Mouse (Mus musculus): ENCODE measurements around the gene Disp2.

Disp2 gene

DNA sequence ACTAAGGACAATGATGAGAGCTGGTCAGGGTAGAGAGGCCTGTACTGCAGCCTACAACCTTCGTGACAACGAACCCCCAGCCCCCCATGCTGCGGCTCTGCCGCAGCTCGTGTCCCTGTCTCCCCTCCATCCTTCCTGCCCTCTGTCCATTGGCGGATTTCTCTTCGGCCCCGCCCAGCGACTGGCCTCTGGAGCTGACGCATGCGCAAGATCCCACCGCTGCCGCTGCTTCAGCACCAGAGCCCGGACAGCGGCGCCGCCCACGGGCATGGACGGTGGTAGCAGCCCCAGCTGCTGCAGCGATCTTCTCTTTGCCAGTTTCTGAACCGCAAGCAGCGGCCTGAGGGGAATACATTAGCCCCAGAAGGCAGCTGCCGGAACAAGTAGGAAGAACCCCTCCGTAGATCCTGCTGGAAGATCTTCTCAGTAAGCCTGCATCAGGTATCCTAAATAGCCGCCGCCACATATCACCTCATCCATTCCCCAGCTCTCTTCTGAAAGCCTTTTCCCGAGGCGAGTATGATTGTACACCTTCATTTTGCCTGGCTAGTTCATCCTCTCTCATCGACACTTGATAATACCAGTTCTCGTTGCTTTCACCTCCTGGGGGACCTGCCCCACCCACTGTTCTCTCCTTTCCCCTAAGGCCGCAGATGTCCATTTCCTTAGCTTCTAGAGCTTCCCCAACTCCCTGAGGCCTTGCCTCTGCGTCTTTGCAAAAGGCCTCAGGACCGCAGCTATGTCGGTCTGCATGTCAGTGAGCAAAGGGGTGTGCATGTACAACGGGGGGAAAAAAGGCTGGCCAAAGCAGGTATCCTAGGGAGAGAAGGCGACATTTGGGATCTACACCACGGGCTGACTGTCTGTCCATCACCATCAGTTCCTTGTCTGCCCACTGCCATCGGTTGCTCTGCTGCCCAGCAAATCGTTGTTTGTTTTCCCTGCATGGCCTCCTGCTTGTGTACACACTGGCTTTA is at the start of gene Disp2:
Gene Disp2, plus strand, starts transcription at position 216 of the 977 bp plus-strand sequence.
- peak; percentile 96 for DNase-seq

DNA sequence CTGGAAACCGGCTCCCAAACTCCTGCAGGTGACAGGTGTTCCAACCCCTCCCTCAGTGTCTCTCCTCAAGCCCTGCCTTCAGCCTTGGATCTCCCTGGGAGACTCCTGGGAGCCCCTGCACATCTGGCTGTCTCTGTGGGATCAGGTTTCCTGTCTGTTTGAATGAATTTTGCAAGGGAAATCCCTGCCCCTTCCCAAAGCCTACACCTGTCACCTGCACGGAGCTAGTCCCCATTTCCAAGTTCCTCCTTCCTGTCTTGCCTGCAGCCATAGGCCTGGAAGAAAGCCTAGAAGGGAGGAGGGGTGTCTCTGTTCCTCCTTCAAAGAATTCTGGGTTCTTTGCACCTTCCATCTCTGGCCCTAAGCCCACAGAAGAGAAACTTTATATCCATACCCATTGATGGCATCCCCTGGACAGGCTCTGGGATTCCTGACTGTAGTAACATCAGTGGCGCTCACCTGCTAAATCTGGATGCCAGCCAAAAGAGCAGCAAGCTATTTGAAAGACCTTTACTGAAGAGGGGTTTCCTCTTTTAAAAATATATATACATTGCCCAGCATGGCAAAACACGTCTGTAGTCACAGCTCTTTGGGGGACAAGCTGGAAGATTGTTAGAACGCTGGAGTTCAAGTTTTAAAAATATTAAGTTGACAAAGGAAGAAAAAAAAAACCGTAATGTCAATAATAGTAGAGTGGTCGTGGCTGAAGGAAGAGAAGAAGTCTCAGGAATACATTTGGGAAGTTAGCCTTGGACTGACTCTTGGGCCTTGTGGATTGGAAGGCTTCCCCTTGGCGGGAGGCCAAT is 49.5 kb upstream of the Disp2 start:
- no peak for DNase-seq

DNA sequence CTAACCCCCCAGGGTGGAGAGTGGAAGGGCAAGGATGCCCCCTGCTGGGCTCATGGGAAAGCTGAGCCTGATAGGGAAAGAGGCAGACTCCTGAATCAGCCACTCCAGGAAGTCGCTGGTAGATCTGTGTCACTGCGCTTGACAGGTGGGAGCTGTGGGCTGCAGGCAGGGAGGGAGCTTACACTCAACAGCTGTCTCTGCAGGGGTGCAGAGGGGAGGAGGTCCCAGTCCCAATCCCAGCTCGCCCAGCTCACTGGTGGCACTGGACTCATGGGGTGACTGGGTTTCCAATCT is 49.0 kb upstream of the Disp2 start:
- peak; percentile 64 for DNase-seq

DNA sequence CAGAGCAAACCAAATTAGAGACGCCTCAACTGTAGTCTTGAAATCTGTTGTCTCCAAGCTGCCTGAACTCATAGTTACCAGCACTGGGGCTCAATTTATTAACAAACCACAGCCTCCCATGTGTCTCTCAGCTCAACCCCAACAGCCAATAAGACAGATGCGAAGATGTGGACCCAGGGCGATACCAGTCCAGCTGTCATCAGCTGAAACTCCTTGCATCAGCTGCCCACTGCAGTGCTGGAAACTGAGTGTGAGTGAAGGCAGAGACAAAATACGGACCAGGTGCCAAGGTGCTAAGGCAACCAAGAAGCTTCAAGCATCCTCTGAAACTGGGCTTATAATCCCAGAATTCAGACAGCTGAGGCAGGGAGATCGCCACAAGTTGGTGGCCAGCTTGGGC is 47.5 kb upstream of the Disp2 start:
- DNase-seq = no peak

DNA sequence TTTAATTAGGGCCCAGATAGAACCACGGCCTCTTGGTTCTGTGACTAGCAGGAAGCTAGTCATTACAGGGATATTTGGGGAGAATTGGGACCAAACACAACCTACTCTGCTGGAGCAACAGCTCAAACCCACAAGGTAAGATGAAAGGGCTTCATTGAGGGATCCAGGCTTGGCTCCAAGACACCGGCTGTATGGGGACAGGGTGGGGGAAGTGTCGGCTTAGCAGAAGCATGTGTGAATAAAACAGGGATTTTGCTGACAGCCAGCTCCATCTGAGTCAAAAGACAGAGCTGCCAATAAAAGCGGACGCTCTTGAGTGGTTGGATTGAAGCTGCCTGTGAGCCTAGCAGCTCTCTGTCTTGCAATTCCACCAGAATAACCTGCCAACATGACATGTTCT is 46.2 kb upstream of the Disp2 start:
- no peak for DNase-seq

DNA sequence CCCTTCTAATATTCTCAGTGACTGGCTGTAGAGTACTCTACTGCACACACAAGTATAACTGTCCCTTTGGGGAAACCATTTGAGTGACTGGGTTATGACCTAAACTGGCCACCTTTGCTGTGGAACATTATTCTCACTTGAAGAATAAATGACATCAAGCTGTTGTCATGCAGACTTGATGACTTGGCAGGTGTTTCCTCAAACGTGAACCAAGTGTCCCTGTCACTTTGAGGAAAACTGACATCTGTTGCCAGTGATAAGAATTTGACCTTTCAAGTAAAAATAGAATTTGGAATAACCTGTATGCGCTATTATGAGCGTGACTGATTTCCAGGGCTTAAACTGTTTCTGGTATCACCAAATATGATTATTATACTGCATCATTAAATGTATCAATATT is 39.2 kb upstream of the Disp2 start:
- no peak for DNase-seq

DNA sequence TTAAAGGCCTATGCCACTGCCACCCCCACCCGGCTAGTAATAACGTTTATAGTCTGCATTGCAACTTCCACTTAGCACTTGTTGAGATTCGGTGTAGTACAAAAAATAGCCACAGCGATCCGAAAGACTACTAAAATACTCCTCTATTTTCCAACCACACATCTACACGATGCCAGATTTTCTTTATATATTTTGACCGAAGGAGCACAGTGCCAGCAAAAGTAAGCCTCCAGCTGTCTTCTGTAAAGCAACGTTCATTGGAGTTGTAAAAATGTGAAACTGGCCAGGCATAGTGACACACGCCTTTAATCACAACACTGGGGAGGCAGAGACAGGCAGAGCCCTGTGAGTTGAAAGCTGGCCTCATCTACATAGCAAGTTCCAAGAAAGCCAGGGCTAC is 38.3 kb upstream of the Disp2 start:
- no peak for DNase-seq

DNA sequence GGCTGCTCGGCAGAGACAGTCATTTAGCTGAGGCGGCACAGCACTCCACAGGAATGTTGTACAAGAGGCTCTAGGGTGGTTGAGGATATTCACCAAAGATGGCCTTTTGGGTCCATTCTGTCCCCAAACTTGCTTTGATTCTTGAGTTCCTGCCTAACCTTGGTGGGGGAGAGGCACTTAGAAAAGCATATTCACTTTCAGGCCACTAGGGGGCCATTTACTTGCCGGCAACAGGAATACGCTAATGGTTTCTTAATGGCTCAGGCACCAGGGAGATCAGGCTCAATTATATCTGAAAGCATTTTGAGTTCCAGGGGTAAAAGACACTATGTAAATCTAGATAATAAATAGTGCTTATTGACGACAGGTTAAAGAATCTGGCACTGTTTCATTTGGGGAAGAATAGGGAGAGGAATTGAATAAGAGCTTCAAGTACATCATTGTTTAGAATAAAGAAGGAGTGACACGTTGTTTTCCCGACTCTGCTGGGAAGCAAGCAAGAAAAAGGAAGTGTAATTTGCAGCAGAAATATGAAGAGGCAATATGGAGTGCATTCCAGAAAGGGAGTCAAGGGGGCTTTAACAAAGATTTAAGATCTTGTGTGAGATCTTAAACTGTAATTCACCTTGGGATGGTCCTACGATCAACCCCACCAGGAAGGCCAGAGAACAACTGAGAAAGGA is 36.1 kb upstream of the Disp2 start:
- peak; percentile 75 for DNase-seq

DNA sequence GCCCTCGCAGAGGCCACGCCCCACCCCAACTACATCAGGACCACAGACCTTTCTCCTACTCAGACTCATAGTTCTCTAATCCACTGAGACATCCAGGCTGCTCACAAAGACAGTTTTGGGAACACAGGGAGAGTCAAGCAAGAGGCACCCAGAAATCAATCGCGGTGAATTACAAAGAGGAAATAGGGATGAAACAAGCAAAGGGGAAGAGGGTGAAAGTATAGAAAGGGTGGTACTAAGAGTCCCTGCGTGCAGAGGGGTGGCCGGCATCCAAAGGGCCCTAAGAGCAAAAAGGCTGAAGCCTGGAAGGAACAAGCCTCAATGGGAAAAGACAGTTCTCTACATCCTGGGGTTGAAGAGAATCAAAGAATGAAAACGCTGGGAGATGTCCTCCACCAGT is 34.9 kb upstream of the Disp2 start:
- no peak for DNase-seq

DNA sequence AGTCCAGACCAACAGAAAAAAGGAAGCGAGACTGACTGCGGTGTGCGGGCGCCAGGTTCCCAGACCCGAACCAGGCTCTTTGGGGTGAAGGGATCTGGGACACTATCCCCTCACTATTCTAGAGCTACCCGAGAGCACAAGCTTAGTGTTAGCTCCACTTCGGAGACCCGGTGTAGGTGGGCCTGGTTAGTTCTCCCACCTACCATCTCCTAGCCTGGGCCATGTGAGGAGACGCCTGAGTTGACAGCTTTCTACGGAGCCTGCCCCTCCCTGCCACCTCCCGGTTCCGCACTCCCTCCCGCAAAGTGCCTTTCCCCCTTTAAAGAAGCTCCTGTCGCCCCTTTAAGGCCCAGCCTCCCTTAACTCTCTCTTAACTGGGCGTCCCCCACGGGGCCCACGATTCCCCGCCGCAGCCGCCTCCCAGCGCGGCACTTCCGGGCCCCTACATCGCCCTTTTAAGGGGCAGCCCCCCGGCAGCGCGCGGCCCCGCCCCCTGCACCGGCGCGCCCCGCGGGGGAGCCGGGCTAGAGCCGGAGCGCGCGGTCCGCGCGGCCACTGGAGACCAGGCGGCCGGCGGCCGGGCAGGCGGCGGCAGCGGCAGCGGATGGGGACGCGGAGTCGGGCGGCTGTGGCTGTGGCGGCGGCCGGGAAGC is 34.2 kb upstream of the Disp2 start, which contains the start of gene Inafm2:
Gene Inafm2, plus strand, starts transcription at position 527 of the 653 bp plus-strand sequence.
- peak; percentile 95 for DNase-seq

DNA sequence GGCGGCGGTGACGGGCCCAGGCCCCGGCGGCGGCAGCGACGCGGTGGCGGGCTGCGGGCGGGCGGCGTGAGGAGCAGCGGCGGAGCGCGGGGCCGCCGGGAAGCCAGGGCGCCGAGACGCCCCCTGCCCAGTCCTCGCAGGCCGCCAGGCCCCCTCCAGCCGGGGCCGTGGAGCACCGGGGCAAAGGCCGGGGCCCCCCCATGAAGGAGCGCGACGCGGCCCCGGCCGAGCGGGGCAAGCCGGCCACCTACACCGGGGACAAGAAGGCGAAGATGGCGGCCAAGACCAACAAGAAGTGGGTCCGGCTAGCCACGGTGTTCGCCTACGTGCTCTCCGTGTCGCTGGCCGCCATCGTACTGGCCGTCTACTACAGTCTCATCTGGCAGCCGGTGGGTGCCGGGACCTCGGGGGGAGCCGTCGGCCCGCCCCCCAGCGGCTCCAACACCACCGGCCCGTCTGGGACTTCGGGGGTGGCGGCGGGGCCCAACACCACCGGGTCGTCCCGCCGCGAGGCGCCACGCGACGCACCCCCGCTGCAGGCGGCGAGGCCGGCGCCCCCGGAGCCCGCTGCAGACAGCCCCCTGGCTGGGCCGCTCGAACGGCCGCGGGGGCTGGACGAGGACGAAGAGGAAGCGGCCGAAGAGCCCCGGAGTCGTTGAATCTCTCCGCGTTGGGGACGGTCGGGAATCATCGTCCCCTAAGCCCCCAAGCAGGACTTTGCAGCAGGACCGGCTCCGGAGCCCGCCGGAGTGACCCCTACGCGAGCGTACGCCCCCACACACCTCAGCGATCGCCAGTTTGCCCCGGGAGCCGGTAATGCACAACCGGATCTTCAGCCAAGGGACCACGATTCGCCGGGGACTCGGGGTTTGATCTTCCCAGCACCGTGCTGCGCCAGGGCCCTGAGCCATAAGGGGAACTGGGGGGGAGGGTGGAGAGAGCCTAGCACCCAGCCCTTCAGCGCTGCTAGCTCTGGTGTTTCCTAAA is 33.3 kb upstream of the Disp2 start:
- DNase-seq = peak; percentile 67

DNA sequence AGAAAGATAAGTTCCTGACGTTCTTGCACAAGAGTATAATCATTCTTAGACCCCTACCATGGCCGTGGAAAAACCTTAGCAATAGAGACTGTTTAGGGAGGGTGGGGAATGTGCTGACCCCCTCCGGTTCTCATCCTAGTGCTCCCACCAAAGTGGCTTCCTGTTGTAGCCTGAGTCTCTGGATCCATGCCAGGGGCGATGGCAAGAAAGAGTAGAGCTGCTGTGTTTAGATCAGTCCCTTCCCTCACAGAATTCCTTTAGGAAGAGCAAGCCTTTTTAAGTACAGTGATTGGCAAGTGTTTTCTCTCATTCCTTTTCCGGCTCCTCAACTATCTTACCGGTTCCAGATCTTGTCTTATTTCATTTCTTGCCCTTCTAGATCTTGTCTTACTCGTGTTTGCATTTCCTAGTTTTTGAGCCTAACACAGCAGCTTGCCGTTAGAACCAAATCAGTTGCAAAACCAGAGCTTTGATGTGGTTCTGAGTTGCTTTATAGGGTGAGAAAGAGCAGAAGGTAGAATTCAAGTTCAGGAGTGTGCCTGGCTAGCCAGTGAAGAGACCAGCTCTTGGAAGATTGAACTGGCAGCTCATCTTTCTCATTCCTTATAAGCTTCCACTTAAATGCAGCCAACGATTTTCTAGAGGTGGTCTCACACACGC is 32.1 kb upstream of the Disp2 start:
- no peak for DNase-seq

DNA sequence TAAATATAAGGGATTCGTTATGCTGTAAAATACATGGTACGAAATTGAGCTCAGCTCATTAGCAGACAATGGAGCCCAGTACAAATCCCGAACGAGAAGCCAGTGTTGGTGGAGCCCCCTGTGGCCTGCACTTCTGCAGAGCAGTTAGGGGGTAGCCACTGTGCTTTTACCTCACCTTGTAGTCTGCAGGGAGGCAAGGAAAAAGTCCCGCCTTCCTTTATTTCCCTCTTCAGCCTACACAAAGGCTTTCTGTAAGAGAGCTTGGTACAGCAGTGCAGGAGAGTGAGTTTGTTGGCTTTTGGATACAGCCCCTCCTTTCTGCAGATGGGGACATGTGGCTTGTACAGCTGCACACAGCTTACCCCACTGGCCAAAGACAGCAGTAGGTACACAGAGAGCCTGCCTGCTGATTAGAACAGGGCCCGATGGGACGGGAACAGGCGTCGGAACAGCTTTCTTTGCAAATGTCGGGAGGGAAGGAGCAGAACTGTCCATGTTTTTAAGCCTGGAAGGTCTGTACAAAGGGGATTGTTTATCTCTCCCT is 30.1 kb upstream of the Disp2 start:
- DNase-seq = no peak

DNA sequence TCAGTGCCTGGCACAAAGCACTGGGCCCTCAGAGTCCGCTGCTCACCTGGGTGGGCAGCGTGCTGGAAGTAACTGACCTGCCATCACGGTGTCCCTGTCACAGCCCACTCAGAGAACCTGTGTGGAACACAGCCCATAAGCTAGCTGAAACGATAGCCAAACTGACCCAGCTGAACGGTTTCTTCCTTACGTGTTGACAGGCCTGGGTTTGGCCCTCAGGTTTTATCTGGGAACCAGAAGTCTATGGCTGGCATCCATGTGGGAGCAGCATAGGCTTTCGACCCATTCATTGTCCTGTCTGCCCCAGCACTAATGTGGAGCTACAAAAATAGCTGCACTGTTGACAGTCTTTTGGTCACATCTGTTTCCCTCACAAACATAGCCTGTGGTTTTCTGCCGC is 29.0 kb upstream of the Disp2 start:
- DNase-seq = no peak

DNA sequence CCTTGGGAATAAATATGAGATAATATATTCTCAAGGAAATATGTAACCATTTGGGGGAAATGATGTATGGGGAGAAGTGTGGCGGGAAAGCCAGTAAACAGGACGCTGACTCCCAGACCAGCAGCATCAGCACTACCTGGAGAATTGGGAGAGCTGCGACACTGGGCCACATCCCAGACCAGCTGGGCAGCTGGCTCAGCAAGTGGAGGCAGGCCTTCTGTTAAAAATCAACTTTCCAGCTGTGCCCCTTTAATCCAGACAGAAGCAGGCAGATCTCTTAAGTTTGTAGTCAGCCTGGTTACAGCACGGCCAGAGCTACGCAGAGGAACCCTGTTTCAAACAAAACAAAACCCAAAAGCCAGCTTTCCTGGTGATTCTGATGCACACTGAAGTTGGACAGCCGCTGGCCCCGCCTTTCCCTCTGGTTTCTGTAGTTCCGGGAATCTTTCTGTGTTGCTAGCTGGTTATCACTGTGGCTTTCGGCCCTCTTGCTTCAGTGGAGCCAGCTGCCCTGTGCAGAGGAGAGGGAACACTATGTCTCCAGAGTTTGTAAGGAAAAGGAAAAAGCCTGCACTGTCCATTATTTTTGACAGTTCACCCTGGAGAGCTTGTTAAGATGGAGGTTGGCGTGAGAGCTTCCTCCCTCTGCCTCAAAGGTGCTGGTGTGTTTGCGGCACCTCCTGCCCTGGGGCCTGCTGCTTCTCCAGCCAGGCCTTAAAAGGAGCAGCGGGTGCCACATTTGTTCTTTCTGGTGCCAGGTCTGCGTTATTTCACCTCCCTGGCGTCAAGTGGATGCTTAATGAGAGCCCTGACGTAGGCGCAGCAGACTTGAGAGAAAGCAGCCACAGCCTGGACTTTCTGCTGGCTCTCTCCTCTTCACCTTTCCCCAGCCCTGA is 27.4 kb upstream of the Disp2 start:
- no peak for DNase-seq

DNA sequence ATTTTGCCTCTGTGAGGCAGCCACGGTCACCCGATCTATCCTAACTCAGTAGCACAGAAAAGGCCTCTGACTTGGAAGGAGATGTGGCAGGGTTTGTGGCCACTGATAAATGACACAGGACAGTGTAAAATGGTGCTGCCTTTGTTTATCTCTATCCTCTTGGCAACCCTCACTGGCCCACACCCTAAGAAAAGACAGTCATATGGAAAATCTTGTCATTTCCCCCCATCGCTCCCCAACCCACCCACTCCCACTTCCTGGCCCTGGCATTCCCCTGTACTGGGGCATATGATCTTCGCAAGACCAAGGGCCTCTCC is 26.8 kb upstream of the Disp2 start:
- DNase-seq = no peak

DNA sequence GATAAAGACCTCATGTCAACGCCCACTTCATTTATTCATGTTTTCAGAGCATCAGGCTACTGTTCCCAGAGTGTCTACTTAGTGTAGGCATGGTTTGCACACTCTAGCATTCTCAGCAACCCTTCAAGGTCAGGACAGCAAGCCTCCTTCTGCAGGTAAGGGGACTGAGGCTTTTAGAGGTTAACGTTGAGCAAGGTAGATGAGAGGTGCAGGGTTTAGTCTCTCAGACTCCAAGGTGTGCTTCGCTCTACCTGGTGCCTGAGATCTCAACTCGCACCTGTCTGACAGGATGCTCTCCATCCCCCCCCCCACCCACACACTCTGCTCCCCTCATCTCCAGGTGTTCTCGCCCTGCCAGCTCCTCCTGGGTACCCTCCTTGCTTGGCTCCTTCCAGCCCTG is 25.4 kb upstream of the Disp2 start:
- DNase-seq = no peak

DNA sequence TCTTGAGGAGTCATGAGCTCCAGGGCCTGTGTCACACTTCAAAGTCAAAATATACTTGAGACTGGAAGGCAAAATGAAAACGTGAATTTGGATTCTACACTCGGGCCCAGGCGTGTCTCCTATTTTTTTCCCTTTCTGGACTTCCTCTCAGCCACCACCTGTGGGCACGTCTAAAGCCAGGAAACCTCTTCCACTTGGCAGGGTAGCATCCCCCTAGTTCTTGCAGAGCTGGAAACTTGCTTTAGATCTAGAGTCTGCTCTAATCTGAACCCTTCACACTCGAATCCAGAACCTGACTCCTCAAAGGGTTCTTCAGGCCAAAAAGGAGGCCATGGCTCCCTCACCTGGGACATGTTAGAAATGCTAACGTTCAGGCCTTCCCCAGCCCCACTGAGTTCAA is 24.1 kb upstream of the Disp2 start:
- DNase-seq = no peak

DNA sequence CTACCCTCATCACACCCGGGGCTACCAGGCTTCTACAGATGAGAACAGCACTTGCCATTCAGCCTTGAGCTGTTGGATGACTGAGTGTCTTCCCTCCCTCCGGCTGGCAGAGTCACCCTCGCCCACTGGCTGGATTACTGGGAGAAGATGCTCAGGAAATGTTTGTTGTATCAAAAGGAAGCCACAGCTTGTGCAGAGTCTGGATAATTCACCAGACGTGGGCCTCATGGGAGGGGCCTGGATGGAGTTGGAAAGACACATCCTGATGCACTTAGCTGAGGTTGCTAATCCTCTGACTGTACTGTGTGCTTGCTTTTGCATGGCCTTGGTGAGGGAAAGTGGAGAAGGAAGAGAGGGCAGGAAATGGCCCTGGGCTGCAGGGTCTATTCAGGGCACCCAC is 23.4 kb upstream of the Disp2 start:
- no peak for DNase-seq

DNA sequence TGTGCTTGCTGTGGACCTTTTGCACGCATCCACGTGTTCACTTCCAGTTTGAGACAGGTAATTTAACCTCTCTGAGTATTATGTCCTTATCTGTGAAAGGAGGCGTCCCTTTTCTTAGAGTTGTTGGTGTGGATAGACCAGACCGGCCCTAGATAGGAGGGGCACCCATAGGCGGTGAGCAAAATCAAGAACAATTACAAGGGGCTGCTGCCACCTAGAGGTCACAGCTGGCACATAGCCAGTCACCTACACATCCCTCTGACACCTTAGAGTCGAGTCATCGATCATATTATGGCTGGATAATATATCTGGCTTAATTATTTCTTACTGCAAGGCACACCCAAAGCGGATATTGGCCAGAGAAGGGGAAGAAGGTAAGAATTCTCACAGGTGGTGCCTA is 19.7 kb upstream of the Disp2 start:
- DNase-seq = peak; percentile 77

Data from embryo, embryonic 11 days (tissue).